Mouse (Mus musculus) neural tube, embryonic 13.5 days (tissue): Measurements from ENCODE around the gene C130050O18Rik. TPM values are rescaled to one million over a fixed set of nuclear protein-coding genes. Genes with fewer than 3 reads are reported as not detected.
A peak's percentile ranks its signal among the peaks of the same experiment; 100 is the strongest.

ENCODE experiments used
- ATAC-seq: fragments of 200-750 bp; cut with Nextera tagmentation; 2 replicates; pipeline ENCODE4 v1.8.0; 2017; ENCODE audit warnings: low read depth, mild to moderate bottlenecking, moderate TSS enrichment, moderate library complexity
- H3K27ac ChIP-seq: fragments of 300-500 bp; sonication (generic); replicated peaks from 2 replicates; pipeline ENCODE4 v1.5.1; 2015; ENCODE audit warnings: moderate library complexity, mild to moderate bottlenecking, inconsistent platforms
- H3K27me3 ChIP-seq: fragments of 300-500 bp; sonication (generic); 2 replicates; pipeline ENCODE4 v1.6.1; 2015; ENCODE audit warnings: mild to moderate bottlenecking, inconsistent platforms
- H3K36me3 ChIP-seq: fragments of 300-500 bp; sonication (generic); 2 replicates; pipeline ENCODE4 v1.6.1; 2015; ENCODE audit warnings: mild to moderate bottlenecking, inconsistent platforms
- H3K4me1 ChIP-seq: fragments of 300-500 bp; sonication (generic); replicated peaks from 2 replicates; pipeline ENCODE4 v1.6.1; 2015; ENCODE audit warnings: inconsistent platforms
- H3K4me2 ChIP-seq: fragments of 300-500 bp; sonication (generic); 2 replicates; pipeline ENCODE4 v1.6.1; 2015; ENCODE audit warnings: inconsistent platforms, mild to moderate bottlenecking, moderate library complexity
- H3K4me3 ChIP-seq: fragments of 300-500 bp; sonication (generic); 2 replicates; pipeline ENCODE4 v1.5.1; 2015; ENCODE audit warnings: mild to moderate bottlenecking, inconsistent platforms
- H3K9ac ChIP-seq: fragments of 300-500 bp; sonication (generic); 2 replicates; pipeline ENCODE4 v1.6.1; 2015; ENCODE audit warnings: moderate library complexity, mild to moderate bottlenecking, inconsistent platforms
- H3K9me3 ChIP-seq: fragments of 300-500 bp; sonication (generic); 2 replicates; pipeline ENCODE4 v1.6.1; 2016; ENCODE audit warnings: inconsistent platforms
- WGBS: fragments of 180-500 bp; shearing (Covaris S2); methylation state at CpG from one replicate; pipeline ENCODE4 v1.1.7; 2015; 5-methylcytosine and 5-hydroxymethylcytosine counted together
- polyA plus RNA-seq: library from polyadenylated mRNA; unstranded; fragments of >200 nt; fragmentation: Nextera tagmentation; extraction: Ambion mirVana; gene quantifications from 2 replicates; pipeline ENCODE4 v1.2.1, GENCODE M21; 2015

Gene C130050O18Rik
- polyA plus RNA-seq, 1 experiment from 2014 or later: 0.38 TPM

DNA sequence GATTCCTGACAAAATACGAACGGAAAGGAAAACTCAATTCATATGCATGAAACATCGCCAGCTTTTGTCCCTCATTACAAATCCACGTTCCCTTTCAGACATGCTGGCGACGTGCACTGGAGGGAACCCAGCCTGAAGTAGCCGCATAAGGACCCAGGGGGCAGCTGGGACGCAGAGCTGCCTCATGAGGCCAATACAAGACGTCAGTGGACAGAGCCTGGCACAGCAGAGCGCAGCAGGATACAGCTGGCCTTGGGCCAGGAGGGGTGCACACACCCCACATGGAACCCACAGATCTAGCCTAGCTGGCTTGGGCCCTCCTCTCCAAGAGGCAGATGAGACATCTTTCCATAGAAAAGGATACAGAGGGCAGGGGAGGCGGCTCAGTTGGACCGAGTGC, 33.4 kb downstream of the C130050O18Rik start:
- no peak for ATAC-seq
- H3K4me1 ChIP-seq: peaks cover 62% of the 10 kb centered on the region
- 0 out of 2 replicates have a peak overlapping the region, but pooled peaks have one; percentile 9 for H3K27ac ChIP-seq
- H3K36me3 ChIP-seq: no peaks in the 10 kb centered on the region
- H3K4me2 ChIP-seq: no peak overlapping the region
- H3K9ac ChIP-seq: 0 out of 2 replicates have a peak overlapping the region, but pooled peaks have one; percentile 8
- H3K9me3 ChIP-seq: no peaks in the 10 kb centered on the region
- H3K27me3 ChIP-seq: no peaks in the 10 kb centered on the region
- H3K4me3 ChIP-seq: no peak overlapping the region
- WGBS: 58% methylated on average over 12 of the region's 12 CpGs

DNA sequence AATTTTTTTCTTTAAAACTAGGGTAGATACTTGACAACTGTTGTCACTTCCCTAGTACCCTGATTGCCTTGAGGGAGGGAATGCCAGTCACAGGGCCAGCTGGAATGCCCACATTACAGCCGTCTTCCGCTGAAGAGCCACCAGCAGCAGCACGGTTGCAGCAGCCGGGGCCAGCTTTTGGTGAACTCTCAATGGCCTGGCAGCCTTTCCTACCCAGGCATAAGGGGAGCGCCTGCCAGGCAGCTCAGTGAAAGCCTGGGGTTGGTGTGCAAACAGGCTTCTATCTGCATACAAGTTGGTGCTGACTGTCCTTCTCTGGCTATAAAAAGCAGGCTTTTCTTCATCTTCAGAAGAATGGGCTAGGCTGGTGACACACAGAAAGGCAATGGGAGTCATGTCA, 35.4 kb downstream of the C130050O18Rik start:
- Histone ChIP-seq H3K4me2 (no peak overlapping the region), H3K36me3 (no peaks in the 10 kb centered on the region), H3K4me1 (peaks cover 44% of the 10 kb centered on the region), H3K9me3 (no peaks in the 10 kb centered on the region), H3K9ac (no peak overlapping the region), H3K27ac (0 out of 2 replicates have a peak overlapping the region, but pooled peaks have one; percentile 67), H3K27me3 (no peaks in the 10 kb centered on the region), H3K4me3 (no peak overlapping the region)
- ATAC-seq: no peak
- WGBS: 76% methylated on average over 5 of the region's 5 CpGs

- peaks cover 43% of the 10 kb centered on the region for H3K4me1 ChIP-seq
- peak overlapping the region; percentile 67; the same call in 1 of the 2 replicates for H3K27ac ChIP-seq
- WGBS: 91% methylated on average over 11 of the region's 11 CpGs
- H3K9me3 ChIP-seq: no peaks in the 10 kb centered on the region
- H3K9ac ChIP-seq: no peak overlapping the region
- H3K4me3 ChIP-seq: no peak overlapping the region
- no peak for ATAC-seq
- no peaks in the 10 kb centered on the region for H3K36me3 ChIP-seq
- H3K27me3 ChIP-seq: no peaks in the 10 kb centered on the region
- H3K4me2 ChIP-seq: no peak overlapping the region
Observed at GRCm38 (mm10) chr5:139440926-139441725, 36.0 kb downstream of the C130050O18Rik start.

- H3K9ac ChIP-seq: no peak overlapping the region
- H3K27me3 ChIP-seq: no peaks in the 10 kb centered on the region
- H3K4me3 ChIP-seq: no peak overlapping the region
- no peaks in the 10 kb centered on the region for H3K36me3 ChIP-seq
- H3K4me1 ChIP-seq: peaks cover 42% of the 10 kb centered on the region
- no peak for ATAC-seq
- H3K4me2 ChIP-seq: no peak overlapping the region
- no peaks in the 10 kb centered on the region for H3K9me3 ChIP-seq
- WGBS: 92% methylated on average over 2 of the region's 2 CpGs
- peak overlapping the region; percentile 67; the same call in 1 of the 2 replicates for H3K27ac ChIP-seq
Observed at GRCm38 (mm10) chr5:139441726-139442018, 36.6 kb downstream of the C130050O18Rik start.

- Histone ChIP-seq H3K4me2 (no peak overlapping the region), H3K27me3 (no peaks in the 10 kb centered on the region), H3K36me3 (no peaks in the 10 kb centered on the region), H3K4me1 (peaks cover 42% of the 10 kb centered on the region), H3K9ac (no peak overlapping the region), H3K27ac (peak overlapping the region; percentile 67), H3K9me3 (no peaks in the 10 kb centered on the region), H3K4me3 (no peak overlapping the region)
- no peak for ATAC-seq
- WGBS: 59% methylated on average over 12 of the region's 12 CpGs
Observed at GRCm38 (mm10) chr5:139442428-139442827, 37.3 kb downstream of the C130050O18Rik start.

DNA sequence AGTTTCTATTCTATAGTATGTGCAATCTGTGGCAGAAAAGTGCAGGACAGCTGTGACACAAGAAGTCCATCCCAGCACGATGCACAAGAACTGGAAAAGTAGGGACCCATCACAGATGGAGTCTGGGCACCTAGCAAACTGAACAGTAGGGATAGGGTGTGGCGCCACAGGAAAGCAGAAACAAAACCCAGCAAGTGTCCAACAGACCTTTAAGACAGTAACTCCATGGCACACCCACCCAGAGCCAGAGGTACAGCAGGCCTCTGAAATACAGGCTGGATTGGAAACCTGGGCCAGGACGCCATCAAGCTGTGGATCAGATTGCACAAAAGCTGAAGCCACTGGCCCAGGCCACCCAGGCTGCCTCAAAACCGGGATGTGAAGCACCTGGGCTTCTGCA, 37.9 kb downstream of the C130050O18Rik start:
- no peak overlapping the region for H3K9ac ChIP-seq
- H3K4me2 ChIP-seq: no peak overlapping the region
- no peaks in the 10 kb centered on the region for H3K9me3 ChIP-seq
- no peaks in the 10 kb centered on the region for H3K36me3 ChIP-seq
- peaks cover 42% of the 10 kb centered on the region for H3K4me1 ChIP-seq
- H3K27ac ChIP-seq: peak overlapping the region; percentile 67
- no peak for ATAC-seq
- no peak overlapping the region for H3K4me3 ChIP-seq
- 76% methylated on average over 4 of the region's 4 CpGs for WGBS
- H3K27me3 ChIP-seq: no peaks in the 10 kb centered on the region

GRCm38 (mm10) chr5:139445258-139445657, 40.2 kb downstream of the C130050O18Rik start:
- H3K36me3 ChIP-seq: no peaks in the 10 kb centered on the region
- no peak overlapping the region for H3K4me2 ChIP-seq
- H3K27me3 ChIP-seq: no peaks in the 10 kb centered on the region
- no peak overlapping the region for H3K9ac ChIP-seq
- 95% methylated on average over 8 of the region's 8 CpGs for WGBS
- ATAC-seq: no peak
- no peaks in the 10 kb centered on the region for H3K9me3 ChIP-seq
- H3K4me3 ChIP-seq: no peak overlapping the region
- H3K4me1 ChIP-seq: peaks cover 43% of the 10 kb centered on the region
- no peak overlapping the region for H3K27ac ChIP-seq

DNA sequence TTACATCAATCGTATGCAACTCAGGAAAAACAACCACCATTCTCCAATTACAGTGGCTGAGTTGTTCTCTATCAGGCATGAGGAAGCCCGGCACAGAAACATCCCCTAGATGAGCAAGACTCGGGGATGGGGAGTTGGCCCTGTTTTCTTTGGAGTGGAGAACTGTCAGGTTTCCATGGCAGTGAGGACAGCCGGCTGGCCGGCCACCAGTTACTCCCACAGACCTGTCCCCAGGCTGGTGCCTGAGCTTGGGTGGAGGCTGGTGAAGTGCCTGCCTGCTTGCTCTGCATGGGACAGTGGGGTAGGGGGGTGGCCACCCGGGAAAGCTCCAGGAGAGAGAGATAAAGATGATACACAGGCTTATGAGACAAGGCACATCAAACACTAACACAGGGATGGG, 42.9 kb downstream of the C130050O18Rik start:
- Histone ChIP-seq H3K4me2 (no peak overlapping the region), H3K27me3 (no peaks in the 10 kb centered on the region)

GRCm38 (mm10) chr5:139449161-139449791, 44.2 kb downstream of the C130050O18Rik start:
- H3K27me3 ChIP-seq: no peaks in the 10 kb centered on the region
- H3K9me3 ChIP-seq: no peaks in the 10 kb centered on the region
- peak; percentile 76 for ATAC-seq
- 0 out of 2 replicates have a peak, but pooled peaks cover 5% of the 10 kb centered on the region for H3K36me3 ChIP-seq
- peak overlapping the region; percentile 47 for H3K9ac ChIP-seq
- H3K4me2 ChIP-seq: no peak overlapping the region
- no peak overlapping the region for H3K4me3 ChIP-seq
- peaks cover 40% of the 10 kb centered on the region for H3K4me1 ChIP-seq
- peak overlapping the region; percentile 79 for H3K27ac ChIP-seq
- WGBS: 38% methylated on average over 5 of the region's 5 CpGs

More for the DNA sequence above, 42.9 kb downstream of the C130050O18Rik start:
- Histone ChIP-seq H3K9ac (no peak overlapping the region), H3K27ac (no peak overlapping the region), H3K36me3 (no peaks in the 10 kb centered on the region), H3K4me3 (no peak overlapping the region), H3K4me1 (peaks cover 33% of the 10 kb centered on the region), H3K9me3 (no peaks in the 10 kb centered on the region)
- WGBS: 70% methylated on average over 6 of the region's 6 CpGs
- no peak for ATAC-seq

GRCm38 (mm10) chr5:139449926-139450325, 44.8 kb downstream of the C130050O18Rik start:
- Histone ChIP-seq H3K4me2 (no peak overlapping the region), H3K27me3 (no peaks in the 10 kb centered on the region), H3K27ac (peak overlapping the region; percentile 79), H3K9ac (peak overlapping the region; percentile 47), H3K36me3 (peaks cover 6% of the 10 kb centered on the region; the same call in 1 of the 2 replicates), H3K9me3 (no peaks in the 10 kb centered on the region), H3K4me1 (peaks cover 40% of the 10 kb centered on the region), H3K4me3 (no peak overlapping the region)
- ATAC-seq: peak; percentile 80
- WGBS: 18% methylated on average over 4 of the region's 4 CpGs

DNA sequence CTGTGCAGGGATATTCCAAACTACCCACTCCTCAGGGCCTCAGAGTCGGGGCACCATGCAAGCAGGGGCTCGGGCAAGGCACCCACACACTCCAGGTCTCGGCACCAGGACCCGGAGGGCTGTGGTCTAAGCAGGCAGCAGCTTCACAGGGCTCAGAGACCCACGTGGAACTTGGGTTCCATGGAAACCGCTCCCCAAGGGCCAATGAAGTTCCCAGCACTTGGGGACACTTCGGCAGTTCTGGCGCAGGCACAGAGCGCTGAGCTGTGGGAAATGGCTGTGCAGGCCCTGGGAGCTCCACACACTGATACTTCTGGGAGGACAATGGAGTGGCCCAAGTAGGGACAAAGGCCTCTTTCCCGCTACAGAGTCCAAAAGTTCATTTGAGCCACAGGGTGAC, 48.0 kb downstream of the C130050O18Rik start:
- no peak overlapping the region for H3K9ac ChIP-seq
- ATAC-seq: no peak
- peaks cover 32% of the 10 kb centered on the region for H3K4me1 ChIP-seq
- no peaks in the 10 kb centered on the region for H3K9me3 ChIP-seq
- no peak overlapping the region; the same call in 1 of the 2 replicates for H3K27ac ChIP-seq
- H3K4me3 ChIP-seq: no peak overlapping the region
- H3K27me3 ChIP-seq: no peaks in the 10 kb centered on the region
- H3K4me2 ChIP-seq: no peak overlapping the region
- peaks cover 10% of the 10 kb centered on the region; the same call in 1 of the 2 replicates for H3K36me3 ChIP-seq
- WGBS: 81% methylated on average over 10 of the region's 10 CpGs

GRCm38 (mm10) chr5:139455166-139455565, 50.1 kb downstream of the C130050O18Rik start:
- Histone ChIP-seq H3K4me1 (peaks cover 28% of the 10 kb centered on the region), H3K27ac (no peak overlapping the region), H3K9ac (no peak overlapping the region), H3K9me3 (no peaks in the 10 kb centered on the region), H3K4me3 (no peak overlapping the region), H3K36me3 (peaks cover 10% of the 10 kb centered on the region; the same call in 1 of the 2 replicates), H3K4me2 (no peak overlapping the region), H3K27me3 (no peaks in the 10 kb centered on the region)
- no peak for ATAC-seq
- 94% methylated on average over 12 of the region's 12 CpGs for WGBS
